Mouse (Mus musculus) G1E (cell line): ENCODE results near the gene Gimap1.

Experiments
- CTCF ChIP-seq: IDR thresholded peaks from 2 replicates; pipeline ENCODE4 v1.5.1; 2012; ENCODE audit warnings: low read depth, low read length, inconsistent platforms, mixed read lengths
- GATA1 ChIP-seq: IDR thresholded peaks from 2 replicates; pipeline ENCODE4 v1.6.1; 2012; ENCODE audit warnings: borderline replicate concordance, low read length, inconsistent platforms, mixed read lengths
- GATA2 ChIP-seq: IDR thresholded peaks from 2 replicates; pipeline ENCODE4 v1.6.1; 2012; ENCODE audit warnings: low read depth, low read length, inconsistent platforms, borderline replicate concordance
- POLR2AphosphoS5 ChIP-seq: IDR thresholded peaks from 2 replicates; pipeline ENCODE4 v1.6.1; 2012; ENCODE audit warnings: low read depth, low read length, inconsistent platforms; ENCODE audit not compliant: insufficient replicate concordance
- TAL1 ChIP-seq: conservative IDR thresholded peaks from 2 replicates; pipeline ENCODE4 v1.6.1; 2012; ENCODE audit warnings: low read depth, low read length, inconsistent platforms, mixed read lengths

GRCm38 (mm10) chr6:48739780-48740055 is 864 bp downstream of the Gimap1 start:
- TF ChIP-seq CTCF (no peak), GATA1 (no peak), GATA2 (no peak), TAL1 (no peak), POLR2AphosphoS5 (no peak)
